Mouse (Mus musculus) testis, postnatal 14 days (tissue): ENCODE results near the gene Nsa2.
"Not testable (repeated sequence)": the region's sequence is repeated elsewhere in the genome, so short reads cannot be mapped to it uniquely, and the experiment has no call there.

Source experiments
- DNase-seq: peaks from one replicate; pipeline ENCODE4 v3.0.0; 2021; ENCODE audit warnings: low spot score

Gene Nsa2

GRCm38 (mm10) chr13:97137466-97138400 lies at the start of gene Nsa2, which contains the start of gene Gfm2:
TSS of gene Nsa2 (minus strand) at chr13:97137937.
TSS of gene Gfm2 (plus strand) at chr13:97137937.
- peak; percentile 92 for DNase-seq

- DNase-seq, result no peak
Measured at GRCm38 (mm10) chr13:97186346-97186745, 48.6 kb upstream of the Nsa2 start.

- DNase-seq, result no peak
Measured at GRCm38 (mm10) chr13:97184656-97185055, 46.9 kb upstream of the Nsa2 start.

GRCm38 (mm10) chr13:97184168-97184567 lies 46.4 kb upstream of the Nsa2 start:
- no peak for DNase-seq

GRCm38 (mm10) chr13:97182821-97183220 lies 45.1 kb upstream of the Nsa2 start:
- no peak for DNase-seq

- no peak for DNase-seq
Measured at GRCm38 (mm10) chr13:97180113-97180828, 42.5 kb upstream of the Nsa2 start.

GRCm38 (mm10) chr13:97178943-97179342 lies 41.2 kb upstream of the Nsa2 start:
- no peak for DNase-seq

GRCm38 (mm10) chr13:97176731-97177130 lies 39.0 kb upstream of the Nsa2 start:
- no peak for DNase-seq

- no peak for DNase-seq
Measured at GRCm38 (mm10) chr13:97175520-97176264, 38.0 kb upstream of the Nsa2 start.

GRCm38 (mm10) chr13:97145834-97146233 lies 8.1 kb upstream of the Nsa2 start:
- DNase-seq, result no peak

- no peak for DNase-seq
Measured at GRCm38 (mm10) chr13:97142321-97142720, 4.6 kb upstream of the Nsa2 start.

GRCm38 (mm10) chr13:97138404-97138931 lies 731 bp upstream of the Nsa2 start:
- DNase-seq, result not testable (repeated sequence)

- not testable (repeated sequence) for DNase-seq
Measured at GRCm38 (mm10) chr13:97130413-97130812, 7.3 kb downstream of the Nsa2 start.

- DNase-seq, result not testable (repeated sequence)
Measured at GRCm38 (mm10) chr13:97129654-97130053, 8.1 kb downstream of the Nsa2 start.

GRCm38 (mm10) chr13:97121341-97121740 lies 16.4 kb downstream of the Nsa2 start:
- DNase-seq, result no peak

- no peak for DNase-seq
Measured at GRCm38 (mm10) chr13:97109046-97109445, 28.7 kb downstream of the Nsa2 start.

GRCm38 (mm10) chr13:97107721-97108120 lies 30.0 kb downstream of the Nsa2 start:
- not testable (repeated sequence) for DNase-seq

- DNase-seq, result no peak
Measured at GRCm38 (mm10) chr13:97104996-97105395, 32.7 kb downstream of the Nsa2 start.

GRCm38 (mm10) chr13:97099187-97099852 lies 38.4 kb downstream of the Nsa2 start, which contains the start of gene Gm6169:
TSS of gene Gm6169 (minus strand) at chr13:97099237.
- no peak for DNase-seq

GRCm38 (mm10) chr13:97095726-97096125 lies 42.0 kb downstream of the Nsa2 start:
- DNase-seq, result no peak

GRCm38 (mm10) chr13:97088183-97088582 lies 49.6 kb downstream of the Nsa2 start:
- DNase-seq, result no peak
